Mouse (Mus musculus) hindbrain, embryonic 12.5 days (tissue): ENCODE results near the gene Olfr1428. TPM values are rescaled to one million over a fixed set of nuclear protein-coding genes. Genes with fewer than 3 reads are reported as not detected.
"Not testable (repeated sequence)": the region's sequence is repeated elsewhere in the genome, so short reads cannot be mapped to it uniquely, and the experiment has no call there.

Experiments used
- ATAC-seq: fragments of 200-750 bp; cut with Nextera tagmentation; 2 replicates; pipeline ENCODE4 v1.8.0; 2017; ENCODE audit warnings: moderate TSS enrichment; ENCODE audit not compliant: low FRiP score
- H3K27ac ChIP-seq: fragments of 300-500 bp; sonication (generic); 2 replicates; pipeline ENCODE4 v1.5.1; 2016; ENCODE audit warnings: mild to moderate bottlenecking
- H3K27me3 ChIP-seq: fragments of 300-500 bp; sonication (generic); 2 replicates; pipeline ENCODE4 v1.6.1; 2016; ENCODE audit warnings: mild to moderate bottlenecking
- H3K36me3 ChIP-seq: fragments of 300-500 bp; sonication (generic); 2 replicates; pipeline ENCODE4 v1.6.1; 2016; ENCODE audit warnings: mild to moderate bottlenecking
- H3K4me1 ChIP-seq: fragments of 300-500 bp; sonication (generic); 2 replicates; pipeline ENCODE4 v1.6.1; 2016
- H3K4me2 ChIP-seq: fragments of 300-500 bp; sonication (generic); replicated peaks from 2 replicates; pipeline ENCODE4 v1.6.1; 2016; ENCODE audit warnings: mild to moderate bottlenecking
- H3K4me3 ChIP-seq: fragments of 300-500 bp; sonication (generic); 2 replicates; pipeline ENCODE4 v1.5.1; 2016; ENCODE audit warnings: mild to moderate bottlenecking
- H3K9ac ChIP-seq: fragments of 300-500 bp; sonication (generic); 2 replicates; pipeline ENCODE4 v1.6.1; 2016; ENCODE audit warnings: mild to moderate bottlenecking, moderate library complexity
- H3K9me3 ChIP-seq: fragments of 300-500 bp; sonication (generic); replicated peaks from 2 replicates; pipeline ENCODE4 v1.6.1; 2016; ENCODE audit warnings: mild to moderate bottlenecking
- WGBS: fragments of 180-500 bp; shearing (Covaris S2); methylation state at CpG from one replicate; pipeline ENCODE4 v1.1.7; 2016; 5-methylcytosine and 5-hydroxymethylcytosine counted together
- polyA plus RNA-seq: library from polyadenylated mRNA; unstranded; fragments of >200 nt; fragmentation: Nextera tagmentation; extraction: Ambion mirVana; gene quantifications from 2 replicates; pipeline ENCODE4 v1.2.1, GENCODE M21; 2016

Olfr1428 gene
- polyA plus RNA-seq, result not detected in 2 replicates

DNA sequence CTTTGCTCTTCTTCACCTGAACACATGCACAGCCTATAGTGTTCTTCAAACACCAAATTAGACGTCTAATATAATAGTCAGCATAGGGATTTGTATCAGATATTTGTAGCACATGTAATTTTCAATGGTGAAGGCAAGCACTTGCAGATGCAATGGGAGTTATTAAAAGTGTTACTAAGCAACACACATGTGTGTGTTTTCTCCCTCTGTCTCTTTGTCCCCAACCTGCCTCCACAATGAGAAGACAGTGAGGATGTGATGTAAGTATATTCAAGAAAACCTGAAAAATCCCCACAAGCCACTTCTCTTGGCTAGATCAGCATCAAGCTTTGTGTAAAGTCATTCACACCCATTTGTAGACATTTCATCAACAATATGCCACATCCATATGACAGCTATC, at the start of gene Olfr1428:
TSS of gene Olfr1428 (minus strand) at position 101 of the 400 bp plus-strand sequence.
- ATAC-seq, result no peak
- H3K9me3 ChIP-seq, result no peaks in the 10 kb centered on the region
- H3K27me3 ChIP-seq, result no peaks in the 10 kb centered on the region
- WGBS, result 95% methylated on average over 1 of the region's 1 CpGs
- H3K27ac ChIP-seq, result no peak within 1 kb of the TSS
- no peak within 1 kb of the TSS for H3K4me3 ChIP-seq
- H3K36me3 ChIP-seq, result no peaks in the 10 kb centered on the region
- H3K4me2 ChIP-seq, result no peak within 1 kb of the TSS
- no peaks in the 10 kb centered on the region for H3K4me1 ChIP-seq
- no peak within 1 kb of the TSS for H3K9ac ChIP-seq

DNA sequence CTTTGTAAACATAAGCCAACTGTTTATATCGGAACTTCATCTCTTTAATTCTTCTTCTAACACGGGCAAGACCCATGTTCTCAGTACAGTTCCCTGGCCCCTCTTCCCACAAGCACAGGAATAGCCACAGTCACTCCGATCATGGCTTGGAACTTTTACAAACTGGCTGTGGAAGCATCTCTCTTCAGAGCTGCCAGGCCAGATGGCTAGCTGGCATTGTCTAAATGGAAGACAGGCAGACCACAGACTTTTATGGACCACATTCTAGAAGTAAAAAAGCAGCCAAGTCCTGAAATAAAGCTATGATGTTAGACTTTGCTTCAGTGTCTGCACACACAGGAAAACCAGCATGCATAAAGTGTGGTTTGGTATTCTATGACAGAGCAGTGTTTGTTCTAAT, 29.8 kb upstream of the Olfr1428 start:
- H3K9me3 ChIP-seq, result no peaks in the 10 kb centered on the region
- no peaks in the 10 kb centered on the region for H3K27me3 ChIP-seq
- no peak for ATAC-seq
- no peak overlapping the region for H3K4me2 ChIP-seq
- no peak overlapping the region for H3K27ac ChIP-seq
- H3K4me3 ChIP-seq, result no peak overlapping the region
- H3K36me3 ChIP-seq, result no peaks in the 10 kb centered on the region
- no peaks in the 10 kb centered on the region for H3K4me1 ChIP-seq
- WGBS, result 88% methylated on average over 3 of the region's 3 CpGs
- H3K9ac ChIP-seq, result no peak overlapping the region

DNA sequence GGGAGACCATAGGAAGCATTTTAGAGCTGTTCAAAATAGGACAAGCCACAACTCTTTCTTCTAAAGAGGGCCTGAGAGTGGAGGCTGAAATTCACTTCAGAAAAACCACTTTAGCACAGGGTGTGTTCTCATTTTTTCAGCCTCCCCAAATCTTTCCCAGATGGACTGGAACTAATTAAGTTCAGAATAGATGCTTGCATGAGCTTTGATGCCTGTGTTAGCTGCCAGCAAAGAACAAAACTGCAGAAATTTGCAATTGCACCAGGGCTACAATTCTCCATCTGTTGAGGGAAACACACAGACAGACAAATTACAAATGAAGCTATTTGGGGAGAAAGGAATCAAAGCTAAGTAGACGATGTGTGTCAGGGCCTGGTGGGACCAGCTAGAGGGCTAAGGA, 27.7 kb upstream of the Olfr1428 start:
- Histone ChIP-seq H3K4me2 (no peak overlapping the region), H3K27me3 (no peaks in the 10 kb centered on the region), H3K9ac (no peak overlapping the region), H3K27ac (no peak overlapping the region), H3K36me3 (no peaks in the 10 kb centered on the region), H3K9me3 (no peaks in the 10 kb centered on the region), H3K4me1 (no peaks in the 10 kb centered on the region), H3K4me3 (no peak overlapping the region)
- ATAC-seq, result no peak
- WGBS, result 37% methylated on average over 1 of the region's 1 CpGs

DNA sequence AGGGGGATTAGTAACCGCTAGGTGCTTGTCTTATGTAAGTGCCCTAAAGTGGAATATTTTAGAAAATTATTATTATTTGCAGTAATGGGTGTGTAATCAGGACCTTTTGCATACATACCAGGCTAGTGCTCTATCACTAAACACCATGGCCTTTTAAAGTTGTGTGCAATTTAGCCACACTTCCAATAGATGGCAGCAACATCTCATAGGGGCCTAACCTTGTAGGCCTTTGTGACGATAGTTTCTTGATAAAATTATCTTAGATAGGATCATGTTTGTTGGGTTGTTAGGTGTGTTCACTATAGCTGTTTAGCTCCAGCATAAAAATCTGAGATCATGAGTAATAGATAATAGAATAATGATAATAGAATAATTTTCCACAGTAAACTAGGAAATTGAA, 18.6 kb upstream of the Olfr1428 start:
- Histone ChIP-seq H3K27me3 (no peaks in the 10 kb centered on the region), H3K27ac (no peak overlapping the region), H3K9me3 (no peaks in the 10 kb centered on the region), H3K4me2 (no peak overlapping the region), H3K9ac (no peak overlapping the region), H3K4me1 (no peaks in the 10 kb centered on the region), H3K4me3 (no peak overlapping the region), H3K36me3 (no peaks in the 10 kb centered on the region)
- 35% methylated on average over 2 of the region's 2 CpGs for WGBS
- no peak for ATAC-seq

DNA sequence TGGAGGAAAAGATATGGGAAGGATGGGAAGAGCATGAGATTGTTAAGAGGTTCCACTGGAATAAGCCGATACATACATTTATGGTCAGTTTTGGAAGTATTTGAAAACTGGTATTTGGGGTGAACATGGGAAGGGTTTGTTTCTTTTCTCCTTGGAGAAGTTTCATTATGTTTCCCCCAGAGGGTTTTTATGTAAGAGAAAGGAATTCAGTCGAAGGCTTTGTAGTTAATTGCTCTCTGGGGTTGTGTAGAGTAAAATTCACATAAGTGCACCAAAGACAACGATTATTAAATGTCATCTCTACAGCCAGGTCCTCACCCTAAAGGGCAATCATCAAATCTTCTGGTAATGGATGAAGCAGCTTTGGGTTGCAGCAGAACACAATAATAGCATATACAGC, 7.4 kb upstream of the Olfr1428 start, which contains the start of gene Olfr76:
TSS of gene Olfr76 (minus strand) at position 101 of the 400 bp plus-strand sequence.
- H3K27ac ChIP-seq, result no peak within 1 kb of the TSS
- H3K27me3 ChIP-seq, result no peaks in the 10 kb centered on the region
- no peaks in the 10 kb centered on the region for H3K9me3 ChIP-seq
- H3K4me1 ChIP-seq, result no peaks in the 10 kb centered on the region
- no peak within 1 kb of the TSS for H3K4me3 ChIP-seq
- ATAC-seq, result no peak
- H3K4me2 ChIP-seq, result no peak within 1 kb of the TSS
- no peaks in the 10 kb centered on the region for H3K36me3 ChIP-seq
- 74% methylated on average over 3 of the region's 3 CpGs for WGBS
- no peak within 1 kb of the TSS for H3K9ac ChIP-seq

DNA sequence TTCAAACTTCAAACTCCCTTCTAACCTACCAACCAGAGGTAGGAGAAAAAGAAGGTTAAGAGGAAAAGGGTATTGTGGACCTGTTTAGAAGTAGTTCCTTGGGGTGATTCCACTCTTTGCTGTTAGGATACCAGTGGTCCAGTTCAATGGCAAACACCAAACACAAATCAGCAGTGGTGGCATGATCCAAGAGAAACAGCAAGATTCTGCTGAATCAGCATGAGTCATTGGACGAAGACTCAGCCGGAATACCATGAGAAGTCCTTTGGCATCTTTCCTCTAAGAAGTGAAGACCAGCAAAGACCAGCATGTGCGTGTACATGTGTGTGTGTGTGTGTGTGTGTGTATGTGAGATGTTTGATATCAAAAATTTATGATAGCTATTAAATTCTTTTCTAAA, 767 bp upstream of the Olfr1428 start:
- Histone ChIP-seq H3K9ac (no peak overlapping the region), H3K27ac (no peak overlapping the region), H3K9me3 (no peaks in the 10 kb centered on the region), H3K4me2 (no peak overlapping the region), H3K4me3 (no peak overlapping the region), H3K36me3 (no peaks in the 10 kb centered on the region), H3K27me3 (no peaks in the 10 kb centered on the region), H3K4me1 (no peaks in the 10 kb centered on the region)
- 92% methylated on average over 3 of the region's 3 CpGs for WGBS
- ATAC-seq, result no peak

DNA sequence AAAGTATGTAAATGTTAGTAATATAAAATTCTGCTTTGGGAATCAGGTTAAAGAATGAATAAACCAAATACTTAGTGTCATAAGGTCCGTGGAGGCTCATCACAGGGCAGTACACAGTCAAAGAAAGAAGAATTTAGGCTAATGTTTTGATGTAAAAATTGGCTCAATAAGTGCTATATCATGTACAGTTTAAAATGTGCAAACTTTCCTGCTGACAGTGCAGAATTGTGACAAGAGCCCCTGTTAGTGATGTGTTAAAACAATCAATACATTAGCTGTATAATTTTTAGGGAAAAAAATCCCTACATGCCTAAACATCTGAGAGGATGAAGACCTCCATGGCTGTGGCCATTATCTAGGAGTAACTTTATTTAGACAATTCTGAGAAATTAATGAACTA, 1.9 kb downstream of the Olfr1428 start:
- H3K27ac ChIP-seq, result no peak overlapping the region
- no peaks in the 10 kb centered on the region for H3K9me3 ChIP-seq
- H3K36me3 ChIP-seq, result no peaks in the 10 kb centered on the region
- no peaks in the 10 kb centered on the region for H3K27me3 ChIP-seq
- H3K4me2 ChIP-seq, result no peak overlapping the region
- no peak overlapping the region for H3K9ac ChIP-seq
- H3K4me3 ChIP-seq, result no peak overlapping the region
- ATAC-seq, result no peak
- 81% methylated on average over 1 of the region's 1 CpGs for WGBS
- no peaks in the 10 kb centered on the region for H3K4me1 ChIP-seq

DNA sequence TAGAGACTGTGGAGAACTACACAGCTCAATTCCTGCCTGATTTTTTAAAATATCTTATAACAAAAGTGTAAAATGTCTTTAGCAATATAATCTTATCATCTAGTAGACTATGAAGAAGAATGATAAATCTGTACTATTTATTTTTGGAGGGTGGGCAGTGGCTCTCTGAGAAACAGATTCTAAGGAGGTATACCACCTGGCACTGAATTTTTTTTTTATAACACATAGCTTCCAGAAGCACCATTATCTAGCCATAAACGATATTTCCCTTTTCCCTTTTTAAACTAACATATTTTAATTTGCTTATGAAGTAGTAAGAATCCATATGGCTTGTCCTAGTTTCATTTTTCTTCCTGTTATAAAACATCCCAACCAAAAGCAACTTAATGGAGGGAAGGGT, 11.2 kb downstream of the Olfr1428 start:
- no peak for ATAC-seq
- no peak overlapping the region for H3K4me3 ChIP-seq
- no peak overlapping the region for H3K27ac ChIP-seq
- H3K36me3 ChIP-seq, result no peaks in the 10 kb centered on the region
- H3K4me2 ChIP-seq, result no peak overlapping the region
- WGBS, result 84% methylated on average over 1 of the region's 1 CpGs
- H3K9me3 ChIP-seq, result no peaks in the 10 kb centered on the region
- H3K4me1 ChIP-seq, result no peaks in the 10 kb centered on the region
- no peaks in the 10 kb centered on the region for H3K27me3 ChIP-seq
- no peak overlapping the region for H3K9ac ChIP-seq

DNA sequence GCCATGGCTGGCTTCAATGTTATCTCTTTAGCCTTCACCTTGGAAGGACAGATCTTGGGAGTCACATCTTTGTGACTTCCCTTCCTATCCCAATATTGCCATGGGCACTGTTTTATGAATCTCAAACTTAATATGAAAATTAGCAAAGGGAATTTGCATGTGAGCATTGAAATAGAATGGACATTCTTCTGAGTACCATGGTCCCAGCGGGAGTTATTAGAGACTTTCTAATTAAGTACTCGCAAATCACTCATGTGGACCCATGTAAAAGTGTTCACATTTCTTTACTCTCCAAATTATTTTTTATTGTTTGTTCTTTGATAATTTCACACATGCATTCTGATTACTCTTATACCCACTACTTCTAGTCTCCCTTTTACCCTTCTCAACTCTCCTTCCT, 12.5 kb downstream of the Olfr1428 start, which contains the start of gene Olfr1427:
TSS of gene Olfr1427 (minus strand) at position 101 of the 400 bp plus-strand sequence.
- Histone ChIP-seq H3K27me3 (no peaks in the 10 kb centered on the region), H3K27ac (no peak within 1 kb of the TSS), H3K36me3 (no peaks in the 10 kb centered on the region), H3K4me2 (no peak within 1 kb of the TSS), H3K9me3 (no peaks in the 10 kb centered on the region), H3K9ac (no peak within 1 kb of the TSS), H3K4me3 (no peak within 1 kb of the TSS), H3K4me1 (no peaks in the 10 kb centered on the region)
- no peak for ATAC-seq
- 91% methylated on average over 2 of the region's 2 CpGs for WGBS

DNA sequence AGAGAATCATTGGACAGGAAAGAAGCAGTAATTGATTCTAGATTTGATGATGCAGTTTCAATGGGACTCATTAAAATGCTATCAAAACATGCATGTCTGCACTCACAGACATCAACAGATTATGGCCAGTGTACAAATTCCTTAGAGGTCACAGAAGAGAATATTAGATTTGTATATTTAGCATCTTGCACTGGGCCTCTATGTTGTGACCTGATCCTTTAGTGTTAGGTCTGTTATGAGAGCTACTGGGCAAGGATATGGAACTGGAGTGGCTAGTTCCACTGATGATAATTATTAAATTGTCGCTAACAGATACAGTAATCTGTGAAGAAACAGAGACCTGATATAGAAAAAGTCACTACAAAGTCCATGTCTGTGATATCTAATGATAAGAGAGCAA, 23.8 kb downstream of the Olfr1428 start, which contains the start of gene Olfr1426:
TSS of gene Olfr1426 (minus strand) at position 101 of the 400 bp plus-strand sequence.
- Histone ChIP-seq H3K4me3 (no peak within 1 kb of the TSS), H3K9ac (no peak within 1 kb of the TSS), H3K9me3 (no peaks in the 10 kb centered on the region), H3K4me2 (no peak within 1 kb of the TSS), H3K36me3 (no peaks in the 10 kb centered on the region), H3K27ac (no peak within 1 kb of the TSS), H3K27me3 (no peaks in the 10 kb centered on the region), H3K4me1 (no peaks in the 10 kb centered on the region)
- no peak for ATAC-seq
- WGBS, result 84% methylated on average over 1 of the region's 1 CpGs

DNA sequence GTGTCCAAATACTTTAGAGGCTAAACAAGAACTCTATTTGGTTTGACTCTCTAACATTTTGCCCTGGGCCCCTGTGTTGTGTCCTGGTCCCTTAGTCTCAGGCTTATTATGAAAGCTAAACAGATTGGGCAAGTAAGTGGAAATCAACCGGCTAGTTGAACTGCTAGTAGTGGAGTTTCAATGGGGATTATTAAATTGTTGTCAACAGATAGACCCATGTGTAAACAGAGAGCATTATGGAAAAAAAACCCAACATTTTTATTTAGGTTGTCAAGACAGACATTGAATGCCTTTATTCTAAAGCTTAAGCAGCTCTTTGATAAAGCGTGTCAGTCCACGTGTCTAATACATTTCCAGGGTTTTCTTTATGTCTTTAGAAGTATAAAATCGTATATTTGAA, 38.1 kb downstream of the Olfr1428 start, which contains the start of gene Olfr1425:
TSS of gene Olfr1425 (minus strand) at position 101 of the 400 bp plus-strand sequence.
- not testable (repeated sequence) for H3K27me3 ChIP-seq, H3K4me3 ChIP-seq, H3K9me3 ChIP-seq, ATAC-seq, H3K4me2 ChIP-seq, H3K27ac ChIP-seq, H3K9ac ChIP-seq, H3K36me3 ChIP-seq, H3K4me1 ChIP-seq
- 82% methylated on average over 4 of the region's 4 CpGs for WGBS

DNA sequence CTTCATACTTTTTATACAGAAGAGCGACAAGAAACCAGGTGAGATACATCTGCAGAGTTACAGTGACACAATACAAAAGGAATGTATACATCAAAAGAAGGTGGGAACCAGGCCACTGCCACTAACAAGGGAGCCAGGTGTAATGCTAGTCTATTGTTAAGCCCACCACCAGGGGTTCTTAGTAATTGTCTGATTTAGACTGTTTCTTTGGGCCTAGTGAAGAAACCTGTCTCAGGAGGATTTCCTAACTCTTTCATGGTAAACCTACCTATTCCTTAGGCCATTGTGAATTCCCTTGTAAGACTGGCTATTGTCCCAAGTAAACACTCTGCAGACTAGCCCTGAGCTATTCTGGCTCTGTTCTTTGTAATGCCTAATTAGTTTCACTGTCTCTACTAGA, 46.2 kb downstream of the Olfr1428 start:
- not testable (repeated sequence) for H3K4me1 ChIP-seq, H3K4me2 ChIP-seq, H3K9me3 ChIP-seq, H3K27me3 ChIP-seq, H3K27ac ChIP-seq, H3K4me3 ChIP-seq, ATAC-seq, H3K36me3 ChIP-seq, H3K9ac ChIP-seq
- 83% methylated on average over 1 of the region's 1 CpGs for WGBS

DNA sequence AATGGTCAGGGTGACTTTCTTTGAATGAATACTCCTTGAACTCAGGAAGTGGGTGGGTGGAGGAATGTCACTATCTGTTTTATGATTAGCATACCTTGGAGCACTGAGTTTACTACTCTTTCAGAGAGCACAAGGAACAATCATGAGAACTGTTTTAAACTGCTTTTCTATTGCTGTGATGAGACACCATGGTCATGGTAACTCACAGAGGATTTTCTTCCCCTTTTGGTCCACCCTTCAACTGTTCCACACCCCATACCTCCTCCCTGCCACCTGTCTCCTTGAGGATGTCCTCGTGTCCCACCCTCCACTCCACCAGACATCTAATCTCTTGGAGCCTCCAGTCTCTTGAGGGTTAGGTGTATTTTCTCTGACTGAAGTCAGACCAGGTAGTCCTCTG, 47.9 kb downstream of the Olfr1428 start:
- not testable (repeated sequence) for H3K4me3 ChIP-seq, H3K9ac ChIP-seq, H3K27me3 ChIP-seq, H3K27ac ChIP-seq, H3K4me2 ChIP-seq, H3K9me3 ChIP-seq, H3K4me1 ChIP-seq, H3K36me3 ChIP-seq, ATAC-seq
- 81% methylated on average over 1 of the region's 1 CpGs for WGBS
